Comparison of ENCODE assay signal across 19 mouse cellular contexts in the genomic region with DNA sequence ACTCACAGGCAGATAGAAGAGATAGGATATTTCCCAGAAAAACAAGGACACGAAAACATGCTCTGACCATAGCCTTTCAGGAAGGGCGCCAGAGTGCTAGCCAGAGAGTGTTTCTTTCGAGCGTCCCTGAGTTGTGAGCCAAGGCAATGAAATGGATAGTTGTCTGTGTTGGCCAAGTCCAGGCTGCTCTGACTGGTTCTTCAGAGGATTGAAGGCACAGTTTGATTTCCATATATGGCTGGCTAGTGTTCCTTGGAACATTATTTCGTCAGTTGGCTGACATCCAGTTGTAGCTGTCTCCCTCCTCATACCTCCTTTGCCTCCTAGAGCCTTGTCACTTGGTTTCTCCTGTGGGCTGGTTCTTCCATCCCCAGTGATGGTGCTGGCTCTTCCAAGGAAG.
DNase-seq lines count a peak whose midpoint lies in the region; ATAC-seq and TF ChIP-seq lines count a peak whose summit lies in the region.
"Had no signal": no experiment of that assay in that cellular context is flagged by ENCODE, and none has a peak within 500 bp of the region (broad histone marks: within the 10 kb centered on the region; RNA-seq: fewer than 3 reads in every experiment).

No protein-coding gene starts in this region.

- H3K4me1 ChIP-seq in lung, embryonic 14.5 days (ENCODE audit: insufficient read depth), result no peaks in the 10 kb centered on the region
- H3K4me1 ChIP-seq: forebrain, embryonic 13.5 days; heart, embryonic 15.5 days; hindbrain, embryonic 10.5 days; limb, embryonic 12.5 days; liver, embryonic 13.5 days had no signal

- 69% methylated on average over 5 of the region's 5 CpGs for WGBS in lung, embryonic 14.5 days

- H3K4me2 ChIP-seq in lung, embryonic 14.5 days, result no peak overlapping the region
- H3K4me2 ChIP-seq: forebrain, embryonic 13.5 days; heart, embryonic 15.5 days; limb, embryonic 12.5 days; liver, embryonic 13.5 days had no signal

- peak; percentile 38; the same call in 1 of the 2 replicates for ATAC-seq in frontal cortex, adult (ENCODE audit: low TSS enrichment)
- peak; percentile 62; the same call in 1 of the 2 replicates for ATAC-seq in lung, embryonic 14.5 days (ENCODE audit: insufficient read depth)
- ATAC-seq in inflammation-experienced regulatory T-cells, adult 6 months, result no peak
- ATAC-seq: forebrain, embryonic 13.5 days had no signal

- no peak for DNase-seq in frontal cortex, postnatal 14 days (ENCODE audit: low spot score in 2 of 2)
- DNase-seq in lung, embryonic 14.5 days, result peak; percentile 62
- DNase-seq in lung, postnatal 14 days, result no peak
- DNase-seq in right cerebral cortex, postnatal 14 days, result peak; percentile 7
- no peak for DNase-seq in right cerebral cortex, postnatal 4 days
- peak; percentile 18 for DNase-seq in ovary, postnatal 36 days (ENCODE audit: low spot score)
- DNase-seq: adrenal gland, postnatal 14 days; B cell, adult 2 months; cerebellum, adult 9-11 months; heart, adult 2 months; kidney, postnatal 4 days; liver, embryonic 13.5 days; midbrain, embryonic 14.5 days had no signal

- no peaks in the 10 kb centered on the region for H3K27me3 ChIP-seq in lung, embryonic 14.5 days (ENCODE audit: insufficient read depth, low read length)
- H3K27me3 ChIP-seq: forebrain, embryonic 13.5 days; heart, embryonic 15.5 days; limb, embryonic 12.5 days; liver, embryonic 13.5 days had no signal

- H3K9ac ChIP-seq in lung, embryonic 14.5 days, result no peak overlapping the region
- H3K9ac ChIP-seq: forebrain, embryonic 13.5 days; heart, embryonic 15.5 days; limb, embryonic 12.5 days; liver, embryonic 13.5 days had no signal

- H3K36me3 ChIP-seq in lung, embryonic 14.5 days (ENCODE audit: insufficient read depth), result no peaks in the 10 kb centered on the region
- H3K36me3 ChIP-seq: heart, embryonic 15.5 days; hindbrain, embryonic 10.5 days; limb, embryonic 12.5 days; liver, embryonic 13.5 days had no signal

- TF ChIP-seq CTCF in lung, embryonic 14.5 days (IDR thresholded peaks at IDR 0.05; ENCODE audit: low read depth), result no peak

- no peaks in the 10 kb centered on the region for H3K9me3 ChIP-seq in lung, embryonic 14.5 days (ENCODE audit: low read depth, low read length)
- H3K9me3 ChIP-seq: forebrain, embryonic 13.5 days; heart, embryonic 15.5 days; hindbrain, embryonic 10.5 days; limb, embryonic 12.5 days; liver, embryonic 13.5 days had no signal

- no peak overlapping the region for H3K4me3 ChIP-seq in lung, embryonic 14.5 days (ENCODE audit: low read depth, low read length)
- H3K4me3 ChIP-seq: forebrain, embryonic 13.5 days; heart, adult 2 months; heart, embryonic 15.5 days; hindbrain, embryonic 10.5 days; limb, embryonic 12.5 days; liver, embryonic 13.5 days had no signal

- no peak overlapping the region for H3K27ac ChIP-seq in lung, embryonic 14.5 days (ENCODE audit: low read depth)
- H3K27ac ChIP-seq: forebrain, embryonic 13.5 days; heart, adult 2 months; heart, embryonic 15.5 days; hindbrain, embryonic 10.5 days; limb, embryonic 12.5 days; liver, embryonic 13.5 days had no signal

Comparison
In these comparisons a context has a peak if more than half of its experiments do, and no peak if none do; other contexts are left out.
1. DNase-seq: peak in lung, embryonic 14.5 days (single experiment), right cerebral cortex, postnatal 14 days (single experiment) and ovary, postnatal 36 days (single experiment); none in frontal cortex, postnatal 14 days (0 of 2), lung, postnatal 14 days (single experiment) and right cerebral cortex, postnatal 4 days (single experiment).